Mouse (Mus musculus) forebrain, embryonic 10.5 days (tissue): ENCODE data around the gene Scn2b. TPM values are rescaled to one million over a fixed set of nuclear protein-coding genes. Genes with fewer than 3 reads are reported as not detected.

ENCODE experiments used
- DNase-seq: peaks from one replicate; pipeline ENCODE4 v3.0.0-alpha.2; 2017; ENCODE audit warnings: low spot score; ENCODE audit errors: extremely low spot score
- H3K27ac ChIP-seq: fragments of 300-500 bp; sonication (generic); 2 replicates; pipeline ENCODE4 v1.5.1; 2016; ENCODE audit warnings: mild to moderate bottlenecking
- H3K27me3 ChIP-seq: fragments of 300-500 bp; sonication (generic); 2 replicates; pipeline ENCODE4 v1.6.1; 2016; ENCODE audit warnings: mild to moderate bottlenecking; ENCODE audit not compliant: poor library complexity, severe bottlenecking
- H3K36me3 ChIP-seq: fragments of 300-500 bp; sonication (generic); replicated peaks from 2 replicates; pipeline ENCODE4 v1.6.1; 2016; ENCODE audit warnings: mild to moderate bottlenecking, moderate library complexity
- H3K4me1 ChIP-seq: fragments of 300-500 bp; sonication (generic); 2 replicates; pipeline ENCODE4 v1.6.1; 2016
- H3K4me3 ChIP-seq: fragments of 300-500 bp; sonication (generic); 2 replicates; pipeline ENCODE4 v1.5.1; 2016; ENCODE audit warnings: mild to moderate bottlenecking, moderate library complexity
- H3K9me3 ChIP-seq: fragments of 300-500 bp; sonication (generic); 2 replicates; pipeline ENCODE4 v1.6.1; 2016; ENCODE audit warnings: mild to moderate bottlenecking, moderate library complexity
- WGBS: fragments of 180-500 bp; shearing (Covaris S2); methylation state at CpG from one replicate; pipeline ENCODE4 v1.1.7; 2016; 5-methylcytosine and 5-hydroxymethylcytosine counted together
- polyA plus RNA-seq: library from polyadenylated mRNA; unstranded; fragments of >200 nt; fragmentation: Nextera tagmentation; extraction: Ambion mirVana; gene quantifications from 2 replicates; pipeline ENCODE4 v1.2.1, GENCODE M21; 2016

Scn2b gene
- polyA plus RNA-seq, 1 experiment from 2014 or later, result 3.6 TPM

DNA sequence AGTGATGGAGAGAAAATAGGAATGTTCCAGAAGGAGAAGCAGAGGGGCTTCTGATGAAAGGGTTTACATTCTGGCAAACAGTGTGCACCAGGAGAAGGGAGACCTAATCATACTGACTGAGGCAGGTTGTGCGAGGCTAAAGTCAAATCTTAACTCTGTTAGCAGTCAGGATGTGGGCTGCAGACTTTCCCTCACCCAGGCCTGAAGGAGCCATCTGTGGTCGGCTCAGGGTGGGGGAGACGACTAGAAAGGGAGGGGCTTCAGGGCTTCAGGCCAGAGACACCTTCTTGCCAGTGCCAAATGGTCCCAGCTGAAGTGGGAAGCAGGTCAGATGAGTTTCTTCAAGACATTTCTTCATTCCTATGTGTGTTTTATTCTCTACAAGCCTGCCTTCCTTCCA is 19.2 kb upstream of the Scn2b start:
- Histone ChIP-seq H3K36me3 (no peaks in the 10 kb centered on the region), H3K4me1 (peaks cover 8% of the 10 kb centered on the region; the same call in 1 of the 2 replicates), H3K27me3 (no peaks in the 10 kb centered on the region), H3K9me3 (no peaks in the 10 kb centered on the region), H3K27ac (no peak overlapping the region), H3K4me3 (no peak overlapping the region)
- no peak for DNase-seq
- WGBS, result 61% methylated on average over 3 of the region's 3 CpGs

GRCm38 (mm10) chr9:45102528-45102927 is 15.1 kb upstream of the Scn2b start:
- H3K27me3 ChIP-seq, result no peaks in the 10 kb centered on the region
- H3K27ac ChIP-seq, result no peak overlapping the region
- H3K9me3 ChIP-seq, result no peaks in the 10 kb centered on the region
- no peaks in the 10 kb centered on the region for H3K36me3 ChIP-seq
- no peak overlapping the region for H3K4me3 ChIP-seq
- H3K4me1 ChIP-seq, result peaks cover 12% of the 10 kb centered on the region; the same call in 1 of the 2 replicates
- WGBS, result 85% methylated on average over 1 of the region's 1 CpGs
- DNase-seq, result no peak

DNA sequence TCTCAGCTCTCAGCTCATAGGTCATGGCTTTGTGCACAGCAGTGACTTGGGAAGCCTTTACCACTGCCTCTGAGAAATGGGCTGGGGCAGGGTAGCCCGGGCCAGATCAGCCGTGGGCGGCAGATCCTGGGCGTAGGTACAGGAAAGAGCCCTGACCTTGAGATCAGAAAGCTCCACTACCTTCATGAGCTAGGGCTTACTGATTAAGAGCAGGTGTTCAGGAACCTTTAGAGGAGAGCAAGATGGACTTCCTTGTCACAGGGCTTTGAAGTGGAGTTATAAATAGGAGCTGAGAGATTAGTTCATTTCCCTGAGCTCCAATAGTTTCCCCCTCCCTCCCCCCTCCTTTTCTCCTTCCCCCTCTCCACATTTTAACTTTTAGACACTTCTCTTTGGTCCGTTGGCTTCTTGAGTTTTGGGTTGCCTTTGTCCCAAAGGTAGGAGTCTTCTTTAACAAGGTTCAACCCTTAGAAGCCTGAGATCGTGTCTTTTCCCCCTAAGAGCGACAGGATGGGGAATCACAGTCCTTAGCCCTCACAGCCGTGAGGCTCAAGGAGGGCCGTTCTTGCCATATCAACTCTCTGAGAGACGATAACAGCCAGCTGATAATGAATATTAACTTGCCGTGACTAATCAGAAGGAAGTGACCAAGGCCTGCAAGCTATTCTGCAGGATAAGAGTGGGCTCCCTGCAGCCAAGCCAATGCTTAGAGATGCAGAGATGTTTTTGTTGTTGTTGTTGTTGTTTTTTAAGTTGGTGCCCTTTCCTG is 14.2 kb upstream of the Scn2b start:
- WGBS, result 66% methylated on average over 11 of the region's 11 CpGs
- Histone ChIP-seq H3K4me3 (no peak overlapping the region), H3K4me1 (peaks cover 12% of the 10 kb centered on the region; the same call in 1 of the 2 replicates), H3K27ac (no peak overlapping the region), H3K9me3 (no peaks in the 10 kb centered on the region), H3K36me3 (no peaks in the 10 kb centered on the region), H3K27me3 (no peaks in the 10 kb centered on the region)
- DNase-seq, result no peak

DNA sequence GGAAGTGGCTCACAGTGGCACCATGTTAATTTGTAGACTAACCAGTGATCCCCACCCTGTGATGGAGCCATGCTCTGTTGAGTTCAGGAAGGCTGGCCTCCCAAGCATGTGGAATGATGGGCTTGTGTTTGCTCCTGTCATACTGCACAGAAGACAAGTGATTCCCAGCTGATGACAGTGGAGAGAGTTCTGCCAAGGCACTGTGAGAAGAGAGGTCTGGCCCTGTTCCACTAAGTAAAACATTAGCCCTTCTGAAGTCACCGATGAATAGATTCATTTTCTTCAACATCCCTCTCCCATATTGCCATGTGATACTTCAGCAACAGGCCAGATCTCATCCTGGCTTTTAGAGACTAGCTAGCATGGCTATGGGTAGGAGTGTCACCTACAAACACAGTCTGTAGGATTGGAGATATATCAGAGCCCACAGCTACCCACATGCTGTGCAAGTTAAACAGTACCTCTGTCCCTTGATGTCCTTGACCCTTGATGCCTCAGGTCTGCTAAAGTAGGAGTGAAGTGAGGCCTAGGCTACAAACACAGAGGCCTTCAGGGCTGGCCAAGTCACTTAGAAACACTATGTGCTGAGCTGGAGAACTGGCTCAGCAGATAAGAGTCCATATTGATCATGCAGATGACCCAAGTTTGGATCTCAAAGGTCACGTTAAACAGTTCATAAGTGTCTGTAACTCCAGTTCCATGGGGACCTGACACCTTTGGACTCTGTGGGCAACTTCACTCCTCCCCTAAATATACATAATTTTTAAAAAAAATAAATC is 11.8 kb upstream of the Scn2b start:
- no peaks in the 10 kb centered on the region for H3K36me3 ChIP-seq
- no peak for DNase-seq
- WGBS, result 83% methylated on average over 2 of the region's 2 CpGs
- peaks cover 12% of the 10 kb centered on the region; the same call in 1 of the 2 replicates for H3K4me1 ChIP-seq
- H3K27ac ChIP-seq, result no peak overlapping the region
- no peaks in the 10 kb centered on the region for H3K9me3 ChIP-seq
- no peak overlapping the region for H3K4me3 ChIP-seq
- no peaks in the 10 kb centered on the region for H3K27me3 ChIP-seq

DNA sequence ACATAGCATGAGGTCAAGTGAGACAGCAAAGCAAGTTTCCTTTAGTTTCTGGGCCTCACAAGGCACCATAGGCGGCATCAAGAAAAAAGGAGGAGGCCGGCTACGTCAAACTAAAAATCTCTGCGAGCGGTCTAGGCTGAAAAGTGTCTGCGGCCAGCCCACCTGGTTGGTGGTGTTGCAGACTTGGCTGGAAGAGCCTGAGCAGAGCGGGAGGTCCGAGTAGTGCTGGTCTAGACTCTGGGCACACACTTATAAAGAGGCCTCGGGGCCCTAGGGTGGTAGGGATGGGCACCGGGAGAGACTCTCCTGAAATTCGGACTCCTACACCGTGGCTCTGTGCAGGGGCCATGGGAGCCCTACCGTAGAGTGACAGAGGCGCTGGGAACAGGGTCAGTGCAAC is 1.9 kb upstream of the Scn2b start:
- H3K27me3 ChIP-seq, result peaks cover 58% of the 10 kb centered on the region
- 4% methylated on average over 14 of the region's 14 CpGs for WGBS
- H3K4me3 ChIP-seq, result peak overlapping the region; percentile 51
- no peaks in the 10 kb centered on the region for H3K9me3 ChIP-seq
- DNase-seq, result peak; percentile 56
- no peaks in the 10 kb centered on the region for H3K36me3 ChIP-seq
- peak overlapping the region; percentile 80 for H3K27ac ChIP-seq
- peaks cover 32% of the 10 kb centered on the region for H3K4me1 ChIP-seq

DNA sequence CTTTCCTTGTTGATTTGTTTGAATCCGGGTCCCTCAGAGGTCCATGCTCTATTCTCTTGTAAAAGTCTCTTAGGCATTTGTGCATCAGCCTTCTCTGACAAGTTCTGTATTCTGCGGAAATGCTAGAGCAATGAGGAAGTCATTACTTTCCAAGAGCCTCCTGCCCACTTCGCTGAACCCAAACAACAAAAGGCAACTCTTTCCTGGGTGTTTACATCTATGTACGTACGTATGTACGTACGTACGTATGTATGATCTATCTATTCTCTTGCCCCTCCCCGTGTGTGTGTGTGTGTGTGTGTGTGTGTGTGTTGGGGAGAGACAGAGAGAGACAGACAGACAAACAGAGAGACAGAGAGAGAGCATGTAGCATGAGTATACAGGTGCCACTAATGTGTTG is 763 bp upstream of the Scn2b start:
- WGBS, result 73% methylated on average over 9 of the region's 9 CpGs
- Histone ChIP-seq H3K27me3 (peaks cover 69% of the 10 kb centered on the region), H3K36me3 (no peaks in the 10 kb centered on the region), H3K4me1 (peaks cover 37% of the 10 kb centered on the region), H3K4me3 (no peak overlapping the region), H3K9me3 (no peaks in the 10 kb centered on the region), H3K27ac (no peak overlapping the region)
- no peak for DNase-seq

GRCm38 (mm10) chr9:45118552-45118951 is 970 bp downstream of the Scn2b start:
- H3K36me3 ChIP-seq, result no peaks in the 10 kb centered on the region
- H3K4me3 ChIP-seq, result peak overlapping the region; percentile 69
- H3K9me3 ChIP-seq, result no peaks in the 10 kb centered on the region
- peaks cover 78% of the 10 kb centered on the region for H3K27me3 ChIP-seq
- WGBS, result 30% methylated on average over 10 of the region's 10 CpGs
- peak overlapping the region; percentile 89 for H3K27ac ChIP-seq
- H3K4me1 ChIP-seq, result peaks cover 44% of the 10 kb centered on the region
- DNase-seq, result no peak

DNA sequence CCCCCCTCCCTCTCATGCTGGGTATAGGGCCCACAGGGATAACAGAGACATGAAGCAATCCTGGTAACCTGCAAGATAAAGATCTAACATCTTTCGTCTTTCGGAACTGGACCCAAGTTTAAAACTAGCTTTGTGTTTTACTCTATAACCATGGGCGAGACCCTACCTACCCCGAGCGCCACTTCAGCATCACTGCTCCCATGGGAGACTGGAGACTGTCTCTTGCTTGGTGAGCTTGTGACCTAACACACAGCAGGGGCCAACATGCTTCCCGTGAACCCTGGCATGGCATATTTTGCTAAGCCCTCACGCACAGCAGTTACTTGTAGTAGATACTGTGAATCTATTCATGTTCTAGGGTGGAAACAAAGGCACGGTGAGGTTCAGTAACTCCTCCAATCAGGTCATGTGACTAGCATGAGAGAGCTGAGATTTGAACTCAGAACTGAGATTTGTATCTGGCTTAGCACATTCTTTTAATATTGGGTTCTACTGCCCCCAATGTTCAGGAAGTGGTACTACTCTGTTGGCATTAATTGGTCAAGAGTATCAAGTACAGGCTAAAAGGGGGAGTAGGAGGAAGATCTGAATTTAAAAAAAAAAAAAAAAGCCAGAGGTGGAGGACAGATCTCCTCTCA is 1.9 kb downstream of the Scn2b start:
- H3K27ac ChIP-seq, result no peak overlapping the region
- no peak for DNase-seq
- H3K36me3 ChIP-seq, result no peaks in the 10 kb centered on the region
- no peaks in the 10 kb centered on the region for H3K9me3 ChIP-seq
- H3K4me1 ChIP-seq, result peaks cover 44% of the 10 kb centered on the region
- H3K4me3 ChIP-seq, result peak overlapping the region; percentile 69; the same call in 1 of the 2 replicates
- H3K27me3 ChIP-seq, result peaks cover 69% of the 10 kb centered on the region
- WGBS, result 93% methylated on average over 8 of the region's 8 CpGs

DNA sequence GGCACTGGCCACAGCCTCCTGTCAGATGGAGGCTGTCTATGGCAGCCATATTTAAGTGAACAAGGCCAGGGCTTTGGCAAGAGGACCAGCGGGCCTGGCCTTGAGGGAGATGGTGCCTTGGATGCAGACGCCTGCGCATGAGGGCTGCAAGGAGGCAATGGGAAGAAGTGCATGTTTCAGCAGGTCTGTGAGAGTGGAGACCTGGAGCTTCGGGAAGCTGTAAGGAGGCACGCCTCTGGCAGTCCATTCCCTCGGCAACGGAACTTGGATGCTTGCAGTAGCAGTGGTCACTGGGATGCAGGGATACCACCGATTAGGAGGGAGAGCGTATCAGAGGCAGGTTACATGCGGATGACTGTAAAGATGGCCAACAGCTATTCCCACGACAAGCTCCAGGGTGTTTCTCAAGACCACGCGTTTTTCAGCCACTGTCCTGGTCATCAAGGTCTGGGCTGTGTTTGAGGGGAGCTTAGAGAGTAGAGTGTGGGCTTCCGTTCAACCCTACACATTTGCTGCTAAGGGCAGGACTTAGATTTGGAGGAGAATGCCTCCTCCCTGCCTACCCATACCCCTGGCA is 2.5 kb downstream of the Scn2b start:
- Histone ChIP-seq H3K27me3 (peaks cover 66% of the 10 kb centered on the region), H3K27ac (no peak overlapping the region), H3K4me1 (peaks cover 44% of the 10 kb centered on the region), H3K4me3 (no peak overlapping the region), H3K9me3 (no peaks in the 10 kb centered on the region), H3K36me3 (no peaks in the 10 kb centered on the region)
- WGBS, result 89% methylated on average over 14 of the region's 14 CpGs
- no peak for DNase-seq

- 90% methylated on average over 6 of the region's 6 CpGs for WGBS
- DNase-seq, result no peak
- peaks cover 40% of the 10 kb centered on the region for H3K4me1 ChIP-seq
- peaks cover 64% of the 10 kb centered on the region for H3K27me3 ChIP-seq
- H3K9me3 ChIP-seq, result no peaks in the 10 kb centered on the region
- 0 out of 2 replicates have a peak, but pooled peaks cover 3% of the 10 kb centered on the region for H3K36me3 ChIP-seq
- no peak overlapping the region for H3K27ac ChIP-seq
- H3K4me3 ChIP-seq, result no peak overlapping the region
Measured at GRCm38 (mm10) chr9:45120567-45120966, 3.0 kb downstream of the Scn2b start.

DNA sequence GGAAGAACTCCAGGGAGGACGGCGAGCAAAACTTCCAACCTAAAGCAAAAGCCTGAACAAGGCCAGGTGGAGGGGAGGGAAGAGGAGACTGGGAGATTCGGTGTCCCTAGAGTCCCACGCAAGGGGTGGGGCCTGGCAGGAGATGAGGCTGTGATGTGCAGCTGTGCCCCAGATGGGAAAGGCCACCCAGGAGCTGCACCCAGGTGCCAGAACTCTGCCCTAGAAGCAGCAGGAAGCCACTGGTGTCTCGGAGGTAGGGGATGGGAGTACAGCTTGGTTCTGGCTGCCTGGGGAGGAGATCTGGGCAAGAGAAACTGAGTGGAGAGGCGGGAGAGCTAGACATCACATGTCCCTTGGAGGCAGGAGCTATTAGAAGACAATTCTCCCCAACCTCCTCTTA is 3.4 kb downstream of the Scn2b start:
- H3K27me3 ChIP-seq, result peaks cover 60% of the 10 kb centered on the region

DNA sequence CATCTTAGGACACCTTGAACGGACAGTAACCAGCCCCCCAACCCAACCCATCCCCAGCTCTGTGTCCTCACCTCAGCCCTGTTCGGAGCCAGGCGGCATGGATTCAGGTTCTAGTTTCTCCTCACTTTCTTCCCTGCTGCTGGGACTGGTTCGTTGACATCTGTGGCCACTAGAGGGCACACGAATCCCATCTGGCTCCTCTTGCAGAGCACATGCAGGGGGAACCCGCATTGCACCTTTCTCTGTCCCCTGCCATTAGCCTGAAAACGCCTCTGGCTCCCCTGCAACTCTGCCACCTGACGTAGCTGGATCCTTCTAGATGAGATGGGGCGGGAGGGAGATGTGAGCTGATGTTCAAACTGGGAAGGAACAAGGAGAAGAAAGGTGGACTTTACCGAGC is 4.2 kb downstream of the Scn2b start:
- Histone ChIP-seq H3K4me3 (peak overlapping the region; percentile 22), H3K27me3 (peaks cover 52% of the 10 kb centered on the region), H3K27ac (peak overlapping the region; percentile 52; the same call in 1 of the 2 replicates), H3K36me3 (0 out of 2 replicates have a peak, but pooled peaks cover 4% of the 10 kb centered on the region), H3K4me1 (peaks cover 32% of the 10 kb centered on the region), H3K9me3 (no peaks in the 10 kb centered on the region)
- DNase-seq, result peak; percentile 75
- 5% methylated on average over 10 of the region's 10 CpGs for WGBS

More for the DNA sequence above, 3.4 kb downstream of the Scn2b start:
- Histone ChIP-seq H3K9me3 (no peaks in the 10 kb centered on the region), H3K27ac (no peak overlapping the region), H3K4me3 (no peak overlapping the region), H3K36me3 (0 out of 2 replicates have a peak, but pooled peaks cover 4% of the 10 kb centered on the region), H3K4me1 (peaks cover 36% of the 10 kb centered on the region)
- no peak for DNase-seq
- 61% methylated on average over 6 of the region's 6 CpGs for WGBS
